Mouse (Mus musculus): ENCODE data around the gene Pik3cb. TPM values are rescaled to one million over a fixed set of nuclear protein-coding genes. Genes with fewer than 3 reads are reported as not detected.

Gene Pik3cb
- polyA plus RNA-seq (2014; fragmentation: Nextera tagmentation; extraction: Ambion mirVana): 1.3 and 1.6 TPM in 2 replicates

GRCm38 (mm10) chr9:99140063-99140882 lies at the start of gene Pik3cb:
Gene Pik3cb, minus strand, starts transcription at chr9:99140621.
- 0 out of 2 replicates have a peak, but pooled peaks cover 3% of the 10 kb centered on the region for H3K4me1 ChIP-seq (ENCODE audit: control insufficient read depth, insufficient read depth, low read length)
- no peaks in the 10 kb centered on the region; the same call in 1 of the 2 replicates for H3K27me3 ChIP-seq (replicated peaks; ENCODE audit: control insufficient read depth, insufficient read depth, low read length)
- peak; percentile 94 for DNase-seq (ENCODE audit: low spot score)
- ATAC-seq (ENCODE audit: low read depth): peak; percentile 95
- H3K27ac ChIP-seq (replicated peaks; ENCODE audit: low read depth, low read length): peak within 1 kb of the TSS; percentile 78
- peak within 1 kb of the TSS; percentile 74 for H3K9ac ChIP-seq (ENCODE audit: low read depth, low read length)
- H3K4me2 ChIP-seq (ENCODE audit: low read depth, low read length): peak within 1 kb of the TSS; percentile 80
- no peaks in the 10 kb centered on the region for H3K36me3 ChIP-seq (ENCODE audit: control insufficient read depth, insufficient read depth, low read length)
- H3K4me3 ChIP-seq (ENCODE audit: low read depth, low read length): peak within 1 kb of the TSS; percentile 81
- WGBS: under 1% methylated on average over 20 of the region's 77 CpGs
- no peaks in the 10 kb centered on the region for H3K9me3 ChIP-seq (ENCODE audit: control insufficient read depth, low read length)

GRCm38 (mm10) chr9:99183043-99183670 lies 42.7 kb upstream of the Pik3cb start:
- no peak for ATAC-seq (ENCODE audit: low read depth)
- H3K27me3 ChIP-seq (replicated peaks; ENCODE audit: control insufficient read depth, insufficient read depth, low read length): no peaks in the 10 kb centered on the region
- no peak overlapping the region for H3K4me3 ChIP-seq (ENCODE audit: low read depth, low read length)
- H3K9ac ChIP-seq (ENCODE audit: low read depth, low read length): no peak overlapping the region
- no peaks in the 10 kb centered on the region for H3K9me3 ChIP-seq (ENCODE audit: control insufficient read depth, low read length)
- peak; percentile 4 for DNase-seq (ENCODE audit: low spot score)
- WGBS: 80% methylated on average over 8 of the region's 8 CpGs
- no peaks in the 10 kb centered on the region for H3K36me3 ChIP-seq (ENCODE audit: control insufficient read depth, insufficient read depth, low read length)
- H3K27ac ChIP-seq (replicated peaks; ENCODE audit: low read depth, low read length): no peak overlapping the region
- H3K4me1 ChIP-seq (ENCODE audit: control insufficient read depth, insufficient read depth, low read length): no peaks in the 10 kb centered on the region
- H3K4me2 ChIP-seq (ENCODE audit: low read depth, low read length): no peak overlapping the region

- WGBS: 88% methylated on average over 7 of the region's 7 CpGs
- H3K36me3 ChIP-seq (ENCODE audit: control insufficient read depth, insufficient read depth, low read length): no peaks in the 10 kb centered on the region
- H3K4me2 ChIP-seq (ENCODE audit: low read depth, low read length): no peak overlapping the region
- H3K4me1 ChIP-seq (ENCODE audit: control insufficient read depth, insufficient read depth, low read length): no peaks in the 10 kb centered on the region
- ATAC-seq (ENCODE audit: low read depth) (no peak), DNase-seq (ENCODE audit: low spot score) (no peak)
- H3K9me3 ChIP-seq (ENCODE audit: control insufficient read depth, low read length): no peaks in the 10 kb centered on the region
- no peak overlapping the region for H3K4me3 ChIP-seq (ENCODE audit: low read depth, low read length)
- H3K9ac ChIP-seq (ENCODE audit: low read depth, low read length): no peak overlapping the region
- no peak overlapping the region for H3K27ac ChIP-seq (replicated peaks; ENCODE audit: low read depth, low read length)
- H3K27me3 ChIP-seq (replicated peaks; ENCODE audit: control insufficient read depth, insufficient read depth, low read length): no peaks in the 10 kb centered on the region
These were observed 41.7 kb upstream of the Pik3cb start for GRCm38 (mm10) chr9:99182121-99182520.

- peak; percentile 8 for DNase-seq (ENCODE audit: low spot score)
- 34% methylated on average over 7 of the region's 8 CpGs for WGBS
- H3K4me1 ChIP-seq (ENCODE audit: control insufficient read depth, insufficient read depth, low read length): no peaks in the 10 kb centered on the region
- no peak overlapping the region for H3K4me2 ChIP-seq (ENCODE audit: low read depth, low read length)
- H3K36me3 ChIP-seq (ENCODE audit: control insufficient read depth, insufficient read depth, low read length): no peaks in the 10 kb centered on the region
- no peak for ATAC-seq (ENCODE audit: low read depth)
- H3K9ac ChIP-seq (ENCODE audit: low read depth, low read length): no peak overlapping the region
- H3K9me3 ChIP-seq (ENCODE audit: control insufficient read depth, low read length): no peaks in the 10 kb centered on the region
- no peaks in the 10 kb centered on the region for H3K27me3 ChIP-seq (replicated peaks; ENCODE audit: control insufficient read depth, insufficient read depth, low read length)
- H3K27ac ChIP-seq (replicated peaks; ENCODE audit: low read depth, low read length): no peak overlapping the region
- no peak overlapping the region for H3K4me3 ChIP-seq (ENCODE audit: low read depth, low read length)
These were observed 39.9 kb upstream of the Pik3cb start for GRCm38 (mm10) chr9:99180272-99180671.

GRCm38 (mm10) chr9:99178736-99179135 lies 38.3 kb upstream of the Pik3cb start:
- no peaks in the 10 kb centered on the region for H3K27me3 ChIP-seq (replicated peaks; ENCODE audit: control insufficient read depth, insufficient read depth, low read length)
- WGBS: 87% methylated on average over 3 of the region's 3 CpGs
- H3K36me3 ChIP-seq (ENCODE audit: control insufficient read depth, insufficient read depth, low read length): no peaks in the 10 kb centered on the region

GRCm38 (mm10) chr9:99175774-99176173 lies 35.4 kb upstream of the Pik3cb start:
- ATAC-seq (ENCODE audit: low read depth) (no peak), DNase-seq (ENCODE audit: low spot score) (no peak)
- H3K27me3 ChIP-seq (replicated peaks; ENCODE audit: control insufficient read depth, insufficient read depth, low read length): no peaks in the 10 kb centered on the region
- H3K27ac ChIP-seq (replicated peaks; ENCODE audit: low read depth, low read length): no peak overlapping the region
- WGBS: 83% methylated on average over 6 of the region's 6 CpGs
- no peak overlapping the region for H3K4me3 ChIP-seq (ENCODE audit: low read depth, low read length)
- H3K4me1 ChIP-seq (ENCODE audit: control insufficient read depth, insufficient read depth, low read length): no peaks in the 10 kb centered on the region
- no peaks in the 10 kb centered on the region for H3K9me3 ChIP-seq (ENCODE audit: control insufficient read depth, low read length)
- H3K4me2 ChIP-seq (ENCODE audit: low read depth, low read length): no peak overlapping the region
- no peaks in the 10 kb centered on the region for H3K36me3 ChIP-seq (ENCODE audit: control insufficient read depth, insufficient read depth, low read length)
- H3K9ac ChIP-seq (ENCODE audit: low read depth, low read length): no peak overlapping the region

More at GRCm38 (mm10) chr9:99178736-99179135, 38.3 kb upstream of the Pik3cb start:
- Histone ChIP-seq H3K27ac (replicated peaks; ENCODE audit: low read depth, low read length) (no peak overlapping the region), H3K4me3 (ENCODE audit: low read depth, low read length) (no peak overlapping the region), H3K4me2 (ENCODE audit: low read depth, low read length) (no peak overlapping the region), H3K4me1 (ENCODE audit: control insufficient read depth, insufficient read depth, low read length) (no peaks in the 10 kb centered on the region), H3K9me3 (ENCODE audit: control insufficient read depth, low read length) (no peaks in the 10 kb centered on the region), H3K9ac (ENCODE audit: low read depth, low read length) (no peak overlapping the region)
- no peak for DNase-seq (ENCODE audit: low spot score)
- no peak for ATAC-seq (ENCODE audit: low read depth)

GRCm38 (mm10) chr9:99172811-99173210 lies 32.4 kb upstream of the Pik3cb start:
- H3K9me3 ChIP-seq (ENCODE audit: control insufficient read depth, low read length): no peaks in the 10 kb centered on the region
- WGBS: 65% methylated on average over 2 of the region's 2 CpGs
- H3K4me2 ChIP-seq (ENCODE audit: low read depth, low read length): no peak overlapping the region
- no peak overlapping the region for H3K27ac ChIP-seq (replicated peaks; ENCODE audit: low read depth, low read length)
- DNase-seq (ENCODE audit: low spot score) (no peak), ATAC-seq (ENCODE audit: low read depth) (no peak)
- H3K9ac ChIP-seq (ENCODE audit: low read depth, low read length): no peak overlapping the region
- no peaks in the 10 kb centered on the region for H3K36me3 ChIP-seq (ENCODE audit: control insufficient read depth, insufficient read depth, low read length)
- no peaks in the 10 kb centered on the region for H3K4me1 ChIP-seq (ENCODE audit: control insufficient read depth, insufficient read depth, low read length)
- no peak overlapping the region for H3K4me3 ChIP-seq (ENCODE audit: low read depth, low read length)
- H3K27me3 ChIP-seq (replicated peaks; ENCODE audit: control insufficient read depth, insufficient read depth, low read length): no peaks in the 10 kb centered on the region

- no peak overlapping the region for H3K27ac ChIP-seq (replicated peaks; ENCODE audit: low read depth, low read length)
- H3K9me3 ChIP-seq (ENCODE audit: control insufficient read depth, low read length): no peaks in the 10 kb centered on the region
- no peak for ATAC-seq (ENCODE audit: low read depth)
- 37% methylated on average over 10 of the region's 10 CpGs for WGBS
- no peak overlapping the region for H3K4me3 ChIP-seq (ENCODE audit: low read depth, low read length)
- no peak overlapping the region for H3K9ac ChIP-seq (ENCODE audit: low read depth, low read length)
- H3K4me1 ChIP-seq (ENCODE audit: control insufficient read depth, insufficient read depth, low read length): no peaks in the 10 kb centered on the region
- no peak for DNase-seq (ENCODE audit: low spot score)
- H3K36me3 ChIP-seq (ENCODE audit: control insufficient read depth, insufficient read depth, low read length): no peaks in the 10 kb centered on the region
- H3K27me3 ChIP-seq (replicated peaks; ENCODE audit: control insufficient read depth, insufficient read depth, low read length): no peaks in the 10 kb centered on the region
- H3K4me2 ChIP-seq (ENCODE audit: low read depth, low read length): no peak overlapping the region
These were observed 30.8 kb upstream of the Pik3cb start for GRCm38 (mm10) chr9:99171186-99171585.

Data from embryonic facial prominence, embryonic 14.5 days (tissue).